Mouse (Mus musculus) left cerebral cortex, postnatal 25 days (tissue): ENCODE data around the gene Foxn2. TPM values are rescaled to one million over a fixed set of nuclear protein-coding genes. Genes with fewer than 3 reads are reported as not detected.
A peak's percentile ranks its signal among the peaks of the same experiment; 100 is the strongest.
"Not testable (repeated sequence)": the region's sequence is repeated elsewhere in the genome, so short reads cannot be mapped to it uniquely, and the experiment has no call there.

Source experiments
- DNase-seq, 2 experiments: peaks; one replicate each; pipeline ENCODE4 v3.0.0; 2022; ENCODE audit warnings: low spot score in 2 of 2, mixed read lengths in 1 of 2
- intact Hi-C: fragments of 180-260 bp; cut with DNase I; formaldehyde crosslinking; loops from one replicate; pipeline ENCODE4 v1.15.1; 2025
- total RNA-seq, 2 experiments: library from RNA; stranded (reverse); gene quantifications; 2 replicates each; pipeline ENCODE4 v1.2.3; 2021

Foxn2 gene
- total RNA-seq: 10 to 100 TPM; 15.2 to 15.4 TPM

- DNase-seq: peak; percentile 88
- intact Hi-C loops: loop anchor here (2.0 to 5.0 kb wide), 4 partner anchors 67 to 373 kb away; partner anchors contain the start of gene Fbxo11
Observed at GRCm38 (mm10) chr17:88440285-88441000, at the start of gene Foxn2. Gene Foxn2, plus strand, starts transcription at chr17:88440711.

DNA sequence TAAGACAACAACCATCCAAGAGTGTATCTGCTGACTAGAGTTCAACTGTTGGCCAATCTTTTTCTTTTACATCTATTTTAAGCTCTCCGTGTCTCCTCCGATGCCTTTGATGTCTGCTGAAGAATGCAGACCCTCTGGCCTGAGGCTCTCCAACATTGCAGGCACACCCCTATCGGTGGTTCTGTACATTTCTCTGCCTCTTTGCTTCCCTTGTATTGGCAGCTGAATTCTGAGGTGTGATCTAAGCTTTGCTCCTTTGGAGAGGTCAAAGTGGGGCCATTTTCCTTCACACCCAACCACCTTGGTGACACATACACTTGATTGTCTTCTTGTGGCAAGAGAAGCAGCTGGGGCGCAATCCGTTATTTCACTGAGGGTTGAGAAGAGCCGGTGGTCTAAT, 43.0 kb upstream of the Foxn2 start:
- no peak for DNase-seq

DNA sequence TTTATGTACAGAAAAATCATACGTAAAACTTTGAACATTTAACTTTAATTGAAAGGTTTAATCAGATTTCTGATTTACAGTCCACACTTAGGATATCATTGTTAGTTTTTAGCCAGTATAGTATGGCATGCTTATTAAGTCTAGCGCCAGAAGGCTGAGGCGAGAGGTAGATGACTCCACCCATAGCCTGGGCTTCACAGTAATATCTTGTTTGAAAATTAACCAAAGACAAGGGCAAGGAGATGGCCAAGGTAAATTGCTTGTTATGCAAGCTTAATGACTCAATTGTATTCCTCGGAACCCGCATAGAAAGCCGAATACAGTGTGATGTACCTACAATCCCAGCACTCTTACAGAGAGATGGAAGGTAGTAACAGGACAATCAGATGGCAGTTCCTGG, 42.4 kb upstream of the Foxn2 start:
- DNase-seq: no peak
- intact Hi-C loops: loop anchor here (5.0 kb wide), 1 partner anchor 106 kb away; no protein-coding TSS in a partner anchor

More for the DNA sequence above, 43.0 kb upstream of the Foxn2 start:
- intact Hi-C loops: loop anchor here (5.0 kb wide), 1 partner anchor 105 kb away; no protein-coding TSS in a partner anchor

DNA sequence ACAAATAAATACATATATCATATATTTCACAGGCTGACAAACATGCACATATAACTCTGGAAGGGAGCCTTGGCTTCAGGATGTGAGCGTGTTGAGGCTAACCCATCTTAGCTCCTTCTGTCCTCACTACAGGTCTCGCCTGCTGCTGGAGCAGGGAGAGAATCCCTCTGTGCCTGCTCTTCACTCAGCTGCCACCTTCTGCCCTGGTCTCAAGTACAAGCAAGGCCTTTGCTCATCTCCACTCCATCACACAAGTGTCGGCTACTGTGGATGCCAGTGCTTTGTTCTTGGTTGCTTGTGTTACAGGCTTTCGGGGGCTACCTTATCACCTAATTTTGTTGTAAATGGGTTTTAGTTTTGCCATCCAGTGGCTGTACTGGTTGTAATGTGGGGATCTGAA, 41.7 kb upstream of the Foxn2 start:
- no peak for DNase-seq
- intact Hi-C loops: loop anchor here (5.0 kb wide), 1 partner anchor 107 kb away; no protein-coding TSS in a partner anchor

DNA sequence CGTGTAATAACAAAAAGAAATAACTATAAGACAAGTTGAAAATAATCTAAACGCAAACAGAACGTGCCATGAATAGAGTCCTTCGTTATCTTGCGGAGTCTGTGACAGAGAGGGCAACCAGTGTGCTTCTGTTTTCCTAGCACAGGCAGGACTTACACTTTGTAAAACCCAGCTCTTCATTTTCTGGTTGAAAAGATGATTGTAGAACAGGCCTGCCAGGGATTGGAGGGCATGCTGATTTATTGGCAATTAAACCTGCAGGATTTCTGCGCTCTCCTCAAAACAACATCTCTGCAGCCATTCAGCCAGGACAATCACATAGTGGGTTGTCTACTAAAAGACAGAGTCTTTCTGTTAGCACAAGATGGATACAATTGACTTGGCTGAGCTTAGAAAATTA, 40.4 kb upstream of the Foxn2 start:
- intact Hi-C loops: no loop called here
- no peak for DNase-seq

DNA sequence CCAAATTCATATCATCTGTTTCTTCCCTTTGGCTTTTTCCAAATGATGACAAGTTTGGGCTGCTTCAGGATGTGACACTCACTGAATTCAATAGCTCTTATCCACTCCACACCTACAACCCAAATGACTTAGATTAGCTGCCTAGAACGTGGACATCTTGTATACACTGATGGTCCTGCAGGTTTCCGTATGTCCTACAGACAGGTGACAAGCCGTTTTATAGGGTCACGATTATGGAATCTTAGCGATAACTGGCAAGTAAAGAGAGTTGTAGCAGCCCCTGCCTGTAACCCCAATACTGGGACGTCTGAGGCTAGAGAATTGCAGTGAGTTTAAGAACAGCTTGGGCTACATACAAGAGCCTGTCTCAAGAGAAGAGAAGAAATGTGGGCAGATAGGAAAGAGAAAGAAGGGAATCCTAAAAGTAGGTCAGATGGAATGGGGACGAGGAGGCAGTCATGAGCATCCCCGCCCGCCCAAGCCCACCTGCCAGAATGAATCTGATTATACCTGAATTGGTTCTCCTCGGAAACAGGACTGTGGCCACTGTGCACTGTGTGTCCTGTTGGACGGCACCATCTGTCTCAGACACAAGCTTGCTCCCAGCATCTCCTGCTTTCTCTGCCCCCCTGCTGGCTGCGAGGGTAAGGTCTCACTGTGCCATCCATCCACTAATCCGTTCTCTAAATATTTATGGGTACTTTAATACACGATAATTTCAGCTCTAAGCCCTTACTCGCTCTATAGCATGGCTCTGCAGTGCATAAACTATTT, 39.6 kb upstream of the Foxn2 start:
- no peak for DNase-seq
- intact Hi-C loops: no loop called here

DNA sequence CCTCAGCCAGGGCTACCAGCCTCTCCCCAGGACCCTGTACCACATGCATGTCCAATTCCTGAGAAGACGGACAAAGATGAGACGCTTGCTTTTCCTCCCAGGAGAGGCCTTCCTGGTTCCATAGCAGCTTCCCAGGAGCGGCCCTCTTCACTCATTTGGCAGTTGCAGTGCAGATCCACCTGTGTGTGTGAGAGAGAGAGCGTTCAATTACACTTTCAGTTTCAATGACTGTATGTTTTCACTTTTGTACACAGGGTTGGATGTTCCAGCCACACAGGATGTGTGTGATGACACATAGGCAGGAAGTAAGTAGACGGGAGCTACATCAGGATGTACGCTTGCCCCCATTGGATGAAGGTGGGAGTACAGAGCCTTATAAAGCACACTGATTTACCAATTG, 37.2 kb upstream of the Foxn2 start:
- no peak for DNase-seq
- intact Hi-C loops: no loop called here

DNA sequence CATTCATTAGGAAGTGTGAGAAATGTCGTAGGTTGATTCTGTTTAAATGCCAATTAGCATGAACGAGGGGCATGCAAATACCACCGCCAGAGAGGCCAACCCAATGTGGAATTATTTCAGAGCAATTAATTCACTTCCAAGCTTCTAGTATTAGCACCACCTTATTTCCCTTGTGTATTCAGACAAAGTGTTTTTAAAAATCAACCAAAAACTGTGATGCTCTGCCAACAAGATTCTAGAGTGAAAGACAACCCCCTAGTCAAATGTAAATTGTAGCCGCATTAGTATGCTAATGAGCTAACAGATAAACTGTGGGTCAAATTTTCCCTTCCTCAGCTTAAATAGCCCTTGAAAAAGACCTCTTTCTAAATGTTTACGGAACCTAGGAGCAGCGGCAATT, 36.0 kb upstream of the Foxn2 start:
- intact Hi-C loops: no loop called here
- DNase-seq: no peak

DNA sequence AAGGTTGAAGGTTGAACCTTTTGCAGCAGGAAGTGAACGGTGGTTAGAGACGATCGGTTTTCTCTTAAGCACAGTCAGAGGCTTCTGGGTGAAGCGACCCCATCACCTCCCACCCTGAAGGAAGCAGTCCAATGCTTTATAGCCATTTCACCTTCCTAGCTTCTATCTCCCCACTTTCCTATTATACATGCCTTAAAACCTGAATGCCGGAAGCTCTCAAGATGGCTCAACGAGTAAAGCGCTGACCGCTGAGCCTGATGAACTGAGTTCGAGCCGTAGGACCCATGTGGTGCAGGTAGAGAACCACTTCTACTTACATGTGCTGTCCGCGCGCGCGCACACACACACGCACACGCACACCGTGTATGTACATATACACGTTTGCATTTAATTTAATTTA, 35.4 kb upstream of the Foxn2 start:
- intact Hi-C loops: no loop called here
- DNase-seq: no peak

GRCm38 (mm10) chr17:88409706-88410105, 30.8 kb upstream of the Foxn2 start:
- intact Hi-C loops: no loop called here
- DNase-seq: no peak

DNA sequence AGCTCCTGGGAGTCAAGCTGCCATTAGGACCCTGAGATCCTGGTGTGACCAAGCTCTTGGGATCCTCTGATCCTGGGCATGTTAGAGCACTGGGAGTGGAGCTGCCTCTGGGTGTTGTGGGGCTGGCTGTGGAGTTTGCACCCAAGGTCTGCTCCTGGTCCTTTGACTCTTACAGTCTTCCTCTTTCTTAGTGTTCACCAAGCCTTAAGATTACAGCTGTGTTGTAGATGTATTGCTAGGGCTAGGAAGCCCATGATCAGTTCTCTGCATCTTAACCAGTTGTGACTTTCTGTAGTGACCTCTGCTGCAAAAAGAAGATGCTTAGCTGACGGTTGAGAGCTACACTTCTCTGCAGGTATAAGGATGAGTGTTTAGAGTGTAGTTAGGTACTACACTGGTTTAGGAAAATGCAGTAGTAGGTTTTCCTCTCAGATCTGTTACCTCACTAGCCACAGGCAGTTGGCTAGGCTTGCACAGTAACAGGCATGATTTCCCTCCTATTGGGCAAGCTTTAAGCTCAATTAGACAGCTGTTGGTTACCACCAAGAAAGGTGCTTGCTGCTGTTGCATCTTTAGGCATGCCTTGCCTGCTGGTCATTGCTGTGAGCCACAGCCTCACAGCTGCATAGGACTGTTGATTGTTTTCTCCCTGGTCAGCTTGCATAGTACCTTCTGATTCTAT, 27.2 kb upstream of the Foxn2 start:
- no peak for DNase-seq
- intact Hi-C loops: no loop called here

DNA sequence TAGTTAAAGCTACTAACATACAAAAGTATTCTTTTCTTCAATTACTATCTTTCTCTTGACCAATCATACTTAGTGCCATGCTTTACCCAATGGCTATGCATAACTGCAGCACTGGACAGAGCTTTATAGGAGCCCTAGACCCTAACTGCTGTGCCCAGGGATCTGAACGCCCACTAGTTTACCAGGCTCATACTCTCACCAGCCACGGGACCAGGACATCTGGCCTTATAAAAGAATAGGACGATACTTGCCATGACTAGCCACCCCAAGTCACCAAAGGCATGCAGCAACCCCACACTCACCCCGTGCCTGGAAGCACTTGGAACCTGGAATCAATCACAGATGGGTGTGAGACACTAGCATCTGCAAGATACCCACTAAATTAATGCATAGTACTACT, 20.1 kb upstream of the Foxn2 start:
- no peak for DNase-seq
- intact Hi-C loops: no loop called here

DNA sequence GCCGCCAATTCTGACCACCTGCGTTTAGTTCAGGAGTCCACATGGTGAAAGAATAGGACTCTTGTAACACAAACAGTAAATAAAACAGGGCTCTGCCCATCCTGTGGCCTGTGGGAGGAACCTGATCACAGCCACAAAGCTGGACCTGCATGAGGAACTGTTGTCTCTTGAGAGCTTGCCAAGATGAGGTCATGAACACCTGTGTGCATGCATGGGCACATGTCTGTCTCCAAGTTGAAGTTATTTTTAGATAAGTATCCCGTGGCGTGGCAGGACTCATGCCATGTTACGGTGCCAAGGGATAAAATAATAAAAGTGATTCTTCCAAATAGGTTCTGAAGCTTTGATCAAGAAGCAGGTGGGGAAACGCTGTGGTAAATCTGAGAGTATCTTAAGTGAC, 19.3 kb upstream of the Foxn2 start:
- intact Hi-C loops: no loop called here
- no peak for DNase-seq

DNA sequence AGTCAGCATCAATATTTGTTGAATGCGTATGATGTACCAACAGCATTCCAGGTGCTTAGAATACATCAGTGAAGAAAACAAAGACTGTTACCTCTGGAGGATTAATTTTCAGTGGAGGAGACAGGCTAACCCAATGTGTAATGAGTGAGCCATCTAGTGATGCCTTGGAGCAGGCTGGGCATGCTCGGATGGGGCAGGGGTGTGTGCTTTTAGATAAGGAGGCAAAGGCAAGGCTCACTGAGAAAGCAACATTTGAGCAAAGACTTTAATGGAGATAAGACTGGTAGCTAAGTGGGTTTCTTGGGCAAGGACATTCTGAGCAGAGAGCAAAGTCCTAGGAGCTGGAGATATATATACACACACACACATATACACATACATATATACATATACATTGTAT, 9.8 kb upstream of the Foxn2 start:
- no peak for DNase-seq
- intact Hi-C loops: no loop called here

DNA sequence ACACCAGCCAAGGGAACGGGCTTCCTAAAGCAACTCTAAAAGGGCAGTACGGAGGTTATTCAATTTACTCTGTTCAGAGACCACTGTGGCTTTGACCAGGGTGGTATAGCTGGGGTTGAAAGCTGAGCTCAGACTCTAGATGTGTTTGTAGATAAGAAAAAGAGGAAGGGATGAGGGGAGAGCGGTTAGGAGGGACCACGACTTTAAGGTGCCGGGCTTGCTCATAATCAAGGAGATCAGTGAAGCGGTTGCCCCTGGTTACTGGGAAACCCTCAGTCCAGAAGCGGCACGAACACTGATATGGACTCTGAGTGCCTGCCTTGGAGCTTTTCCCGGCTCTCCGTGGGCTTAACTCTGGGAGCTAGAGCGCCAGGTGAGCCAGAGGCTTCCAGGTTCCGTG, 9.0 kb upstream of the Foxn2 start:
- DNase-seq: peak in 1 of 2 experiments; percentile 6
- intact Hi-C loops: no loop called here

DNA sequence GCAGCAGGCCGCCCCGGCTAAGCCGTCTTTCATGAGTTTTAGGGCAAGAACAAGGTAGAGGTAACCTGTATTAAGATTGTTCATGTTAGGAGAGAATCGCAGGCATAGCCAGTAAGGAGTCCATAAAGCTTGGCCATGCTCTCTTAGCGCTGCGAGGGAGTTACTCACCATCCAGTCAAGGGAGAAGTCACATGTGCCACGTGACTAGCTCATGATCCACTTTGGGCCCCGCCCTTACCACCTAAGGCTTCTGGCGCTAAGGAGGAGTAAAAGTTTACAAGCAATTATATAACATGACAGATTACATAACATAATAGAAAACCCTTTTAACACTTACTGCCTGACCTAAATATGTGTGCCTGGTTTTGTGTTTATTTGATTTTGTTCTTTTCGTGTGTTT, 8.5 kb upstream of the Foxn2 start:
- intact Hi-C loops: no loop called here
- peak in 1 of 2 experiments; percentile 3 for DNase-seq

GRCm38 (mm10) chr17:88435322-88435721, 5.2 kb upstream of the Foxn2 start:
- intact Hi-C loops: no loop called here

GRCm38 (mm10) chr17:88436284-88436683, 4.2 kb upstream of the Foxn2 start:
- intact Hi-C loops: no loop called here
- no peak for DNase-seq

More at GRCm38 (mm10) chr17:88435322-88435721, 5.2 kb upstream of the Foxn2 start:
- DNase-seq: no peak

- intact Hi-C loops, DNase-seq: not testable (repeated sequence)
Observed at GRCm38 (mm10) chr17:88436749-88437148, 3.8 kb upstream of the Foxn2 start.

- DNase-seq: no peak
- intact Hi-C loops: no loop called here
Observed at GRCm38 (mm10) chr17:88437391-88437790, 3.1 kb upstream of the Foxn2 start.
